Mouse (Mus musculus) Muller cell, postnatal 12 days (primary cell): Measurements from ENCODE around the gene Ly75.

Experiments
- DNase-seq: peaks from one replicate; pipeline ENCODE4 v3.0.0-alpha.2; 2015; ENCODE audit errors: inconsistent ontology term

The Ly75 gene

GRCm38 (mm10) chr2:60382858-60383669 is at the start of gene Ly75:
Gene Ly75 (minus strand): TSS chr2:60383303.
- DNase-seq: peak; percentile 95

- DNase-seq: no peak
Measured at GRCm38 (mm10) chr2:60430315-60431021, 47.4 kb upstream of the Ly75 start.

GRCm38 (mm10) chr2:60418075-60418474 is 35.0 kb upstream of the Ly75 start:
- peak; percentile 57 for DNase-seq

GRCm38 (mm10) chr2:60414334-60414733 is 31.2 kb upstream of the Ly75 start:
- no peak for DNase-seq

- DNase-seq: no peak
Measured at GRCm38 (mm10) chr2:60413006-60413650, 30.0 kb upstream of the Ly75 start.

- DNase-seq: no peak
Measured at GRCm38 (mm10) chr2:60411181-60411580, 28.1 kb upstream of the Ly75 start.

GRCm38 (mm10) chr2:60409989-60410763 is 27.1 kb upstream of the Ly75 start:
- DNase-seq: no peak

GRCm38 (mm10) chr2:60409194-60409593 is 26.1 kb upstream of the Ly75 start:
- peak; percentile 51 for DNase-seq

- DNase-seq: no peak
Measured at GRCm38 (mm10) chr2:60407387-60407786, 24.3 kb upstream of the Ly75 start.

GRCm38 (mm10) chr2:60405431-60405830 is 22.3 kb upstream of the Ly75 start:
- DNase-seq: no peak

- no peak for DNase-seq
Measured at GRCm38 (mm10) chr2:60404763-60405162, 21.7 kb upstream of the Ly75 start.

- no peak for DNase-seq
Measured at GRCm38 (mm10) chr2:60401694-60402093, 18.6 kb upstream of the Ly75 start.

- DNase-seq: no peak
Measured at GRCm38 (mm10) chr2:60393786-60394185, 10.7 kb upstream of the Ly75 start.

GRCm38 (mm10) chr2:60392286-60392685 is 9.2 kb upstream of the Ly75 start:
- DNase-seq: no peak

- DNase-seq: no peak
Measured at GRCm38 (mm10) chr2:60387363-60387762, 4.3 kb upstream of the Ly75 start.

GRCm38 (mm10) chr2:60386835-60387234 is 3.7 kb upstream of the Ly75 start:
- no peak for DNase-seq

- DNase-seq: peak; percentile 22
Measured at GRCm38 (mm10) chr2:60384763-60385085, 1.6 kb upstream of the Ly75 start.

GRCm38 (mm10) chr2:60384083-60384762 is 1.1 kb upstream of the Ly75 start:
- no peak for DNase-seq

GRCm38 (mm10) chr2:60382346-60382745 is 757 bp downstream of the Ly75 start:
- DNase-seq: peak; percentile 0

- no peak for DNase-seq
Measured at GRCm38 (mm10) chr2:60377260-60377659, 5.8 kb downstream of the Ly75 start.

- DNase-seq: no peak
Measured at GRCm38 (mm10) chr2:60375608-60376107, 7.4 kb downstream of the Ly75 start.
